Mouse (Mus musculus) olfactory bulb, adult 2 months (tissue): ENCODE results near the gene Med25.

Experiments
- CTCF ChIP-seq: fragments of 200-500 bp; IDR thresholded peaks from 2 replicates; pipeline ENCODE4 v1.5.1; 2012; ENCODE audit warnings: low read depth, mild to moderate bottlenecking, low read length, moderate library complexity; ENCODE audit not compliant: insufficient read depth
- POLR2A ChIP-seq: fragments of 200-500 bp; IDR thresholded peaks from 2 replicates; pipeline ENCODE4 v1.6.1; 2012; ENCODE audit warnings: mild to moderate bottlenecking, low read depth, low read length, moderate library complexity; ENCODE audit not compliant: insufficient read depth

DNA sequence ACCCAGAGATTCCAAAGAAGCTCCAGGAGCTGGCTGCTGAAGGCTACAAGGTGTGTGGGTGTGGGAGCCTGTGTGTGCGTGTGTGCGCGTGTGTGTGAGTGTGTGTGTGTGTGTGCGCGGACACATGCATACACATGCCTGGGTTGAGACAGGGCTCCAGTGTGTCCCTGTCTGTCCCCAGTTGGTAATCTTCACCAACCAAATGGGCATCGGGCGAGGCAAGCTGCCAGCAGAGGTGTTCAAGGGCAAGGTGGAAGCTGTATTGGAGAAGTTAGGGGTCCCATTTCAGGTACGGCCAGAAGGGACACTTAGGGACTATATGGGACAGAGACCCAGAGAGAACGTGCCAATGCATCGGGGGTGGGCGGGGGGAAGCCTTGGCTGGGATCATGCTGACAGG, 32.6 kb downstream of the Med25 start:
- no peak for TF ChIP-seq CTCF
- TF ChIP-seq POLR2A = no peak
